Mouse (Mus musculus) liver, embryonic 16.5 days (tissue): ENCODE results near the gene Gm6096. TPM values are rescaled to one million over a fixed set of nuclear protein-coding genes. Genes with fewer than 3 reads are reported as not detected.
"Not testable (repeated sequence)": the region's sequence is repeated elsewhere in the genome, so short reads cannot be mapped to it uniquely, and the experiment has no call there.

Source experiments
- ATAC-seq: fragments of 200-750 bp; cut with Nextera tagmentation; 2 replicates; pipeline ENCODE4 v1.8.0; 2017; ENCODE audit warnings: low read depth, mild to moderate bottlenecking, moderate number of reproducible peaks, moderate library complexity
- H3K27ac ChIP-seq: fragments of 300-500 bp; sonication (generic); 2 replicates; pipeline ENCODE4 v1.5.1; 2014; ENCODE audit warnings: mild to moderate bottlenecking, low read length
- H3K27me3 ChIP-seq: fragments of 300-500 bp; sonication (generic); 2 replicates; pipeline ENCODE4 v1.6.1; 2014; ENCODE audit warnings: low read depth, low read length, mixed read lengths; ENCODE audit not compliant: control insufficient read depth, insufficient read depth
- H3K36me3 ChIP-seq: fragments of 300-500 bp; sonication (generic); 2 replicates; pipeline ENCODE4 v1.6.1; 2014; ENCODE audit warnings: mild to moderate bottlenecking; ENCODE audit not compliant: control insufficient read depth, insufficient read depth
- H3K4me1 ChIP-seq: fragments of 300-500 bp; sonication (generic); 2 replicates; pipeline ENCODE4 v1.6.1; 2014; ENCODE audit warnings: low read depth, low read length, mixed read lengths; ENCODE audit not compliant: control insufficient read depth
- H3K4me2 ChIP-seq: fragments of 300-500 bp; sonication (generic); 2 replicates; pipeline ENCODE4 v1.6.1; 2014; ENCODE audit warnings: low read depth, low read length, mixed read lengths
- H3K4me3 ChIP-seq: fragments of 300-500 bp; sonication (generic); 2 replicates; pipeline ENCODE4 v1.5.1; 2014; ENCODE audit warnings: low read depth, mild to moderate bottlenecking, low read length
- H3K9ac ChIP-seq: fragments of 300-500 bp; sonication (generic); 2 replicates; pipeline ENCODE4 v1.6.1; 2014; ENCODE audit warnings: low read depth, low read length
- H3K9me3 ChIP-seq: fragments of 300-500 bp; sonication (generic); replicated peaks from 2 replicates; pipeline ENCODE4 v1.6.1; 2016; ENCODE audit warnings: low read length; ENCODE audit not compliant: control insufficient read depth
- WGBS: fragments of 180-500 bp; shearing (Covaris S2); extraction: QIAGEN DNeasy Blood & Tissue Kit; methylation state at CpG from one replicate; pipeline ENCODE4 v1.1.7; 2014; ENCODE audit not compliant: insufficient replicate concordance; 5-methylcytosine and 5-hydroxymethylcytosine counted together
- polyA plus RNA-seq: library from polyadenylated mRNA; unstranded; fragments of >200 nt; fragmentation: Nextera tagmentation; extraction: Ambion mirVana; gene quantifications from 2 replicates; pipeline ENCODE4 v1.2.1, GENCODE M21; 2015

Gene Gm6096
- polyA plus RNA-seq: 0.22 and 0.24 TPM in 2 replicates

GRCm38 (mm10) chr7:34250738-34251137 is at the start of gene Gm6096:
Gene Gm6096 (plus strand): TSS chr7:34251038.
- Histone ChIP-seq H3K4me1 (no peaks in the 10 kb centered on the region), H3K36me3 (peaks cover 22% of the 10 kb centered on the region), H3K27me3 (no peaks in the 10 kb centered on the region), H3K9ac (no peak within 1 kb of the TSS), H3K4me3 (no peak within 1 kb of the TSS), H3K9me3 (no peaks in the 10 kb centered on the region), H3K27ac (no peak within 1 kb of the TSS), H3K4me2 (no peak within 1 kb of the TSS)
- ATAC-seq: no peak
- WGBS: 80% methylated on average over 7 of the region's 7 CpGs

GRCm38 (mm10) chr7:34202147-34202546 is 48.7 kb upstream of the Gm6096 start:
- not testable (repeated sequence) for H3K4me1 ChIP-seq, ATAC-seq, H3K9ac ChIP-seq, H3K27ac ChIP-seq, H3K27me3 ChIP-seq, H3K4me3 ChIP-seq, H3K4me2 ChIP-seq, H3K9me3 ChIP-seq
- WGBS: 88% methylated on average over 10 of the region's 10 CpGs
- peaks cover 36% of the 10 kb centered on the region for H3K36me3 ChIP-seq

GRCm38 (mm10) chr7:34206331-34206730 is 44.5 kb upstream of the Gm6096 start:
- H3K4me3 ChIP-seq: no peak overlapping the region
- ATAC-seq: no peak
- H3K27me3 ChIP-seq: no peaks in the 10 kb centered on the region
- H3K4me2 ChIP-seq: no peak overlapping the region
- H3K9ac ChIP-seq: no peak overlapping the region
- no peaks in the 10 kb centered on the region for H3K4me1 ChIP-seq
- peaks cover 44% of the 10 kb centered on the region for H3K36me3 ChIP-seq
- WGBS: 72% methylated on average over 6 of the region's 6 CpGs
- H3K9me3 ChIP-seq: no peaks in the 10 kb centered on the region
- H3K27ac ChIP-seq: no peak overlapping the region

- no peaks in the 10 kb centered on the region for H3K27me3 ChIP-seq
- H3K36me3 ChIP-seq: peaks cover 35% of the 10 kb centered on the region
- H3K9me3 ChIP-seq: no peaks in the 10 kb centered on the region
- no peak for ATAC-seq
- no peak overlapping the region for H3K9ac ChIP-seq
- no peak overlapping the region for H3K27ac ChIP-seq
- WGBS: 80% methylated on average over 9 of the region's 9 CpGs
- H3K4me2 ChIP-seq: no peak overlapping the region
- H3K4me1 ChIP-seq: no peaks in the 10 kb centered on the region
- H3K4me3 ChIP-seq: no peak overlapping the region
Observed at GRCm38 (mm10) chr7:34208027-34208745, 42.7 kb upstream of the Gm6096 start.

- Histone ChIP-seq H3K27ac (no peak overlapping the region), H3K4me1 (peaks cover 9% of the 10 kb centered on the region; the same call in 1 of the 2 replicates), H3K9me3 (no peaks in the 10 kb centered on the region), H3K4me3 (no peak overlapping the region), H3K36me3 (peaks cover 21% of the 10 kb centered on the region), H3K4me2 (no peak overlapping the region), H3K27me3 (no peaks in the 10 kb centered on the region), H3K9ac (no peak overlapping the region)
- 72% methylated on average over 7 of the region's 7 CpGs for WGBS
- ATAC-seq: no peak
Observed at GRCm38 (mm10) chr7:34213281-34213680, 37.6 kb upstream of the Gm6096 start.

- peak; percentile 15; the same call in 1 of the 2 replicates for ATAC-seq
- Histone ChIP-seq H3K4me2 (no peak overlapping the region), H3K9me3 (no peaks in the 10 kb centered on the region), H3K36me3 (peaks cover 24% of the 10 kb centered on the region), H3K27me3 (no peaks in the 10 kb centered on the region), H3K4me1 (peaks cover 9% of the 10 kb centered on the region; the same call in 1 of the 2 replicates), H3K4me3 (no peak overlapping the region), H3K9ac (no peak overlapping the region), H3K27ac (no peak overlapping the region)
- 77% methylated on average over 8 of the region's 8 CpGs for WGBS
Observed at GRCm38 (mm10) chr7:34214644-34215043, 36.2 kb upstream of the Gm6096 start.

- Histone ChIP-seq H3K27me3 (no peaks in the 10 kb centered on the region), H3K9me3 (no peaks in the 10 kb centered on the region), H3K27ac (no peak overlapping the region), H3K4me3 (no peak overlapping the region), H3K4me2 (no peak overlapping the region), H3K9ac (no peak overlapping the region), H3K36me3 (peaks cover 24% of the 10 kb centered on the region), H3K4me1 (peaks cover 9% of the 10 kb centered on the region; the same call in 1 of the 2 replicates)
- 65% methylated on average over 9 of the region's 9 CpGs for WGBS
- peak; percentile 41 for ATAC-seq
Observed at GRCm38 (mm10) chr7:34215481-34215880, 35.4 kb upstream of the Gm6096 start.

- WGBS: 69% methylated on average over 10 of the region's 10 CpGs
- no peaks in the 10 kb centered on the region for H3K9me3 ChIP-seq
- no peak for ATAC-seq
- no peak overlapping the region for H3K9ac ChIP-seq
- H3K4me3 ChIP-seq: no peak overlapping the region
- H3K27me3 ChIP-seq: no peaks in the 10 kb centered on the region
- H3K4me2 ChIP-seq: no peak overlapping the region
- H3K4me1 ChIP-seq: peaks cover 9% of the 10 kb centered on the region; the same call in 1 of the 2 replicates
- H3K27ac ChIP-seq: no peak overlapping the region
- H3K36me3 ChIP-seq: peaks cover 24% of the 10 kb centered on the region
Observed at GRCm38 (mm10) chr7:34216474-34216873, 34.4 kb upstream of the Gm6096 start.

- Histone ChIP-seq H3K4me2 (no peak overlapping the region), H3K36me3 (peaks cover 32% of the 10 kb centered on the region), H3K27me3 (no peaks in the 10 kb centered on the region), H3K4me1 (peaks cover 9% of the 10 kb centered on the region; the same call in 1 of the 2 replicates), H3K9ac (no peak overlapping the region), H3K27ac (no peak overlapping the region), H3K9me3 (no peaks in the 10 kb centered on the region), H3K4me3 (no peak overlapping the region)
- ATAC-seq: no peak
- WGBS: 46% methylated on average over 1 of the region's 1 CpGs
Observed at GRCm38 (mm10) chr7:34218496-34218895, 32.3 kb upstream of the Gm6096 start.
